Mouse (Mus musculus) liver, embryonic 12.5 days (tissue): ENCODE measurements around the gene Ttc28. TPM values are rescaled to one million over a fixed set of nuclear protein-coding genes. Genes with fewer than 3 reads are reported as not detected.

Source experiments
- ATAC-seq: fragments of 200-750 bp; cut with Nextera tagmentation; 2 replicates; pipeline ENCODE4 v1.8.0; 2017; ENCODE audit warnings: moderate number of reproducible peaks, mild to moderate bottlenecking, moderate library complexity
- H3K27ac ChIP-seq: fragments of 300-500 bp; sonication (generic); 2 replicates; pipeline ENCODE4 v1.5.1; 2016; ENCODE audit warnings: mild to moderate bottlenecking
- H3K27me3 ChIP-seq: fragments of 300-500 bp; sonication (generic); replicated peaks from 2 replicates; pipeline ENCODE4 v1.6.1; 2016; ENCODE audit warnings: mild to moderate bottlenecking, moderate library complexity
- H3K36me3 ChIP-seq: fragments of 300-500 bp; sonication (generic); 2 replicates; pipeline ENCODE4 v1.6.1; 2016; ENCODE audit warnings: mild to moderate bottlenecking, moderate library complexity
- H3K4me1 ChIP-seq: fragments of 300-500 bp; sonication (generic); 2 replicates; pipeline ENCODE4 v1.6.1; 2016
- H3K4me2 ChIP-seq: fragments of 300-500 bp; sonication (generic); 2 replicates; pipeline ENCODE4 v1.6.1; 2016; ENCODE audit warnings: mild to moderate bottlenecking, moderate library complexity
- H3K4me3 ChIP-seq: fragments of 300-500 bp; sonication (generic); 2 replicates; pipeline ENCODE4 v1.5.1; 2016; ENCODE audit warnings: mild to moderate bottlenecking, moderate library complexity
- H3K9ac ChIP-seq: fragments of 300-500 bp; sonication (generic); 2 replicates; pipeline ENCODE4 v1.6.1; 2016; ENCODE audit warnings: mild to moderate bottlenecking, moderate library complexity
- H3K9me3 ChIP-seq: fragments of 300-500 bp; sonication (generic); replicated peaks from 2 replicates; pipeline ENCODE4 v1.6.1; 2016; ENCODE audit warnings: mild to moderate bottlenecking, moderate library complexity
- WGBS: fragments of 180-500 bp; shearing (Covaris S2); methylation state at CpG from one replicate; pipeline ENCODE4 v1.1.7; 2016; ENCODE audit not compliant: insufficient replicate concordance; 5-methylcytosine and 5-hydroxymethylcytosine counted together
- polyA plus RNA-seq: library from polyadenylated mRNA; unstranded; fragments of >200 nt; fragmentation: Nextera tagmentation; extraction: Ambion mirVana; gene quantifications from 2 replicates; pipeline ENCODE4 v1.2.1, GENCODE M21; 2016

Ttc28 gene
- polyA plus RNA-seq, 1 experiment from 2014 or later = 1.8 TPM

GRCm38 (mm10) chr5:111170383-111170782, 290.8 kb downstream of the Ttc28 start:
- no peak overlapping the region for H3K4me3 ChIP-seq
- no peaks in the 10 kb centered on the region for H3K27me3 ChIP-seq
- H3K9me3 ChIP-seq = no peaks in the 10 kb centered on the region
- no peak overlapping the region for H3K4me2 ChIP-seq
- H3K9ac ChIP-seq = no peak overlapping the region
- H3K27ac ChIP-seq = no peak overlapping the region
- WGBS = 62% methylated on average over 9 of the region's 9 CpGs
- H3K4me1 ChIP-seq = peaks cover 3% of the 10 kb centered on the region; the same call in 1 of the 2 replicates
- no peak for ATAC-seq
- H3K36me3 ChIP-seq = no peaks in the 10 kb centered on the region

GRCm38 (mm10) chr5:111175410-111175809, 295.8 kb downstream of the Ttc28 start:
- H3K36me3 ChIP-seq = no peaks in the 10 kb centered on the region
- no peak overlapping the region for H3K4me2 ChIP-seq
- WGBS = 71% methylated on average over 12 of the region's 12 CpGs
- H3K4me1 ChIP-seq = peaks cover 7% of the 10 kb centered on the region
- H3K27ac ChIP-seq = no peak overlapping the region
- H3K9me3 ChIP-seq = no peaks in the 10 kb centered on the region
- no peak overlapping the region for H3K4me3 ChIP-seq
- no peak overlapping the region for H3K9ac ChIP-seq
- no peak for ATAC-seq
- no peaks in the 10 kb centered on the region for H3K27me3 ChIP-seq

- Histone ChIP-seq H3K36me3 (no peaks in the 10 kb centered on the region), H3K4me2 (no peak overlapping the region), H3K9ac (no peak overlapping the region), H3K27ac (no peak overlapping the region), H3K27me3 (no peaks in the 10 kb centered on the region), H3K4me3 (no peak overlapping the region), H3K4me1 (peaks cover 7% of the 10 kb centered on the region), H3K9me3 (no peaks in the 10 kb centered on the region)
- ATAC-seq = no peak
- WGBS = 79% methylated on average over 9 of the region's 9 CpGs
Measured at GRCm38 (mm10) chr5:111175842-111176241, 296.2 kb downstream of the Ttc28 start.

- H3K27ac ChIP-seq = no peak overlapping the region
- 68% methylated on average over 13 of the region's 13 CpGs for WGBS
Measured at GRCm38 (mm10) chr5:111176441-111176840, 296.8 kb downstream of the Ttc28 start.

GRCm38 (mm10) chr5:111178324-111179076, 298.9 kb downstream of the Ttc28 start:
- ATAC-seq = no peak

More at GRCm38 (mm10) chr5:111176441-111176840, 296.8 kb downstream of the Ttc28 start:
- Histone ChIP-seq H3K4me2 (no peak overlapping the region), H3K27me3 (no peaks in the 10 kb centered on the region), H3K4me1 (peaks cover 7% of the 10 kb centered on the region), H3K9me3 (no peaks in the 10 kb centered on the region), H3K36me3 (no peaks in the 10 kb centered on the region), H3K4me3 (no peak overlapping the region), H3K9ac (no peak overlapping the region)
- ATAC-seq = no peak

GRCm38 (mm10) chr5:111179651-111180050, 300.0 kb downstream of the Ttc28 start:
- H3K9ac ChIP-seq = no peak overlapping the region
- no peak for ATAC-seq
- H3K36me3 ChIP-seq = no peaks in the 10 kb centered on the region
- H3K4me3 ChIP-seq = no peak overlapping the region
- 77% methylated on average over 7 of the region's 7 CpGs for WGBS
- no peaks in the 10 kb centered on the region for H3K9me3 ChIP-seq
- no peak overlapping the region for H3K4me2 ChIP-seq
- peaks cover 7% of the 10 kb centered on the region for H3K4me1 ChIP-seq
- H3K27me3 ChIP-seq = no peaks in the 10 kb centered on the region
- H3K27ac ChIP-seq = no peak overlapping the region

More at GRCm38 (mm10) chr5:111178324-111179076, 298.9 kb downstream of the Ttc28 start:
- Histone ChIP-seq H3K9ac (no peak overlapping the region), H3K4me3 (no peak overlapping the region), H3K4me1 (peaks cover 7% of the 10 kb centered on the region), H3K9me3 (no peaks in the 10 kb centered on the region), H3K36me3 (no peaks in the 10 kb centered on the region), H3K27ac (no peak overlapping the region), H3K4me2 (peak overlapping the region; percentile 19; the same call in 1 of the 2 replicates), H3K27me3 (no peaks in the 10 kb centered on the region)
- WGBS = 25% methylated on average over 21 of the region's 21 CpGs

- Histone ChIP-seq H3K27ac (no peak overlapping the region), H3K36me3 (no peaks in the 10 kb centered on the region), H3K9ac (no peak overlapping the region), H3K4me1 (peaks cover 7% of the 10 kb centered on the region), H3K27me3 (no peaks in the 10 kb centered on the region), H3K9me3 (no peaks in the 10 kb centered on the region), H3K4me2 (no peak overlapping the region), H3K4me3 (no peak overlapping the region)
- WGBS = 72% methylated on average over 25 of the region's 25 CpGs
- no peak for ATAC-seq
Measured at GRCm38 (mm10) chr5:111180091-111181053, 300.8 kb downstream of the Ttc28 start.

GRCm38 (mm10) chr5:111181204-111181912, 301.8 kb downstream of the Ttc28 start:
- Histone ChIP-seq H3K4me3 (no peak overlapping the region), H3K9ac (no peak overlapping the region), H3K27ac (no peak overlapping the region), H3K9me3 (no peaks in the 10 kb centered on the region), H3K4me1 (peaks cover 7% of the 10 kb centered on the region), H3K4me2 (no peak overlapping the region), H3K36me3 (no peaks in the 10 kb centered on the region), H3K27me3 (no peaks in the 10 kb centered on the region)
- WGBS = 62% methylated on average over 7 of the region's 7 CpGs
- no peak for ATAC-seq

GRCm38 (mm10) chr5:111186600-111186999, 307.0 kb downstream of the Ttc28 start:
- Histone ChIP-seq H3K4me1 (0 out of 2 replicates have a peak, but pooled peaks cover under 1% of the 10 kb centered on the region), H3K4me2 (no peak overlapping the region), H3K9me3 (no peaks in the 10 kb centered on the region), H3K9ac (no peak overlapping the region), H3K27me3 (no peaks in the 10 kb centered on the region), H3K4me3 (no peak overlapping the region), H3K27ac (no peak overlapping the region), H3K36me3 (no peaks in the 10 kb centered on the region)
- 37% methylated on average over 11 of the region's 11 CpGs for WGBS
- no peak for ATAC-seq

GRCm38 (mm10) chr5:111191972-111192371, 312.4 kb downstream of the Ttc28 start:
- H3K9ac ChIP-seq = no peak overlapping the region
- H3K27me3 ChIP-seq = no peaks in the 10 kb centered on the region
- 0 out of 2 replicates have a peak, but pooled peaks cover 4% of the 10 kb centered on the region for H3K4me1 ChIP-seq
- ATAC-seq = no peak
- no peak overlapping the region for H3K27ac ChIP-seq
- H3K9me3 ChIP-seq = no peaks in the 10 kb centered on the region
- H3K4me2 ChIP-seq = no peak overlapping the region
- 68% methylated on average over 9 of the region's 9 CpGs for WGBS
- H3K4me3 ChIP-seq = no peak overlapping the region
- no peaks in the 10 kb centered on the region for H3K36me3 ChIP-seq

GRCm38 (mm10) chr5:111194829-111195228, 315.2 kb downstream of the Ttc28 start:
- 0 out of 2 replicates have a peak, but pooled peaks cover 4% of the 10 kb centered on the region for H3K4me1 ChIP-seq
- H3K4me2 ChIP-seq = no peak overlapping the region
- 52% methylated on average over 2 of the region's 2 CpGs for WGBS
- H3K36me3 ChIP-seq = no peaks in the 10 kb centered on the region
- H3K4me3 ChIP-seq = no peak overlapping the region
- H3K9ac ChIP-seq = no peak overlapping the region
- no peak overlapping the region for H3K27ac ChIP-seq
- H3K27me3 ChIP-seq = no peaks in the 10 kb centered on the region
- no peaks in the 10 kb centered on the region for H3K9me3 ChIP-seq
- no peak for ATAC-seq
